Mouse (Mus musculus): ENCODE data around the gene Tfrc.

The Tfrc gene

GRCm38 (mm10) chr16:32650974-32651618 is 42.4 kb downstream of the Tfrc start:
- no peak for DNase-seq

GRCm38 (mm10) chr16:32654071-32654733 is 45.5 kb downstream of the Tfrc start:
- no peak for DNase-seq

- DNase-seq: no peak
These were observed 46.8 kb downstream of the Tfrc start for GRCm38 (mm10) chr16:32655534-32655933.

GRCm38 (mm10) chr16:32656321-32656720 is 47.6 kb downstream of the Tfrc start:
- no peak for DNase-seq

- peak; percentile 65 for DNase-seq
These were observed 48.1 kb downstream of the Tfrc start for GRCm38 (mm10) chr16:32656794-32657193.

GRCm38 (mm10) chr16:32657498-32658250 is 49.0 kb downstream of the Tfrc start:
- DNase-seq: no peak

- DNase-seq: no peak
These were observed 50.0 kb downstream of the Tfrc start for GRCm38 (mm10) chr16:32658743-32659171.

GRCm38 (mm10) chr16:32659385-32659784 is 50.7 kb downstream of the Tfrc start:
- DNase-seq: peak; percentile 80

- DNase-seq: no peak
These were observed 51.4 kb downstream of the Tfrc start for GRCm38 (mm10) chr16:32660095-32660494.

GRCm38 (mm10) chr16:32660557-32661321 is 52.0 kb downstream of the Tfrc start:
- DNase-seq: peak; percentile 79

GRCm38 (mm10) chr16:32661493-32661921 is 52.8 kb downstream of the Tfrc start:
- peak; percentile 67 for DNase-seq

- no peak for DNase-seq
These were observed 53.7 kb downstream of the Tfrc start for GRCm38 (mm10) chr16:32662372-32662771.

- no peak for DNase-seq
These were observed 54.6 kb downstream of the Tfrc start for GRCm38 (mm10) chr16:32663231-32663858.

GRCm38 (mm10) chr16:32664211-32664610 is 55.5 kb downstream of the Tfrc start:
- no peak for DNase-seq

GRCm38 (mm10) chr16:32665851-32666665 is 57.3 kb downstream of the Tfrc start:
- peak; percentile 71 for DNase-seq

- DNase-seq: peak; percentile 48
These were observed 58.2 kb downstream of the Tfrc start for GRCm38 (mm10) chr16:32666671-32667551.

GRCm38 (mm10) chr16:32667552-32667872 is 58.8 kb downstream of the Tfrc start:
- no peak for DNase-seq

- DNase-seq: no peak
These were observed 59.3 kb downstream of the Tfrc start for GRCm38 (mm10) chr16:32668030-32668429.

- DNase-seq: peak; percentile 47
These were observed 59.8 kb downstream of the Tfrc start for GRCm38 (mm10) chr16:32668472-32668871.

GRCm38 (mm10) chr16:32669243-32669642 is 60.5 kb downstream of the Tfrc start:
- no peak for DNase-seq

All from kidney, postnatal 10 days (tissue).